Mouse (Mus musculus) CH12.LX (cell line): Measurements from ENCODE around the gene Fam222a. TPM values are rescaled to one million over a fixed set of nuclear protein-coding genes. Genes with fewer than 3 reads are reported as not detected.

ENCODE experiments used
- DNase-seq: peaks from one replicate; pipeline ENCODE4 v3.0.0-alpha.2; 2013; ENCODE audit errors: extremely low read depth
- H3K27ac ChIP-seq: 2 replicates; pipeline ENCODE4 v1.5.1; 2012; ENCODE audit warnings: low read depth, mild to moderate bottlenecking, control low read depth, moderate library complexity; ENCODE audit not compliant: insufficient read depth
- H3K27me3 ChIP-seq: replicated peaks from 2 replicates; pipeline ENCODE3; 2012; ENCODE audit warnings: inconsistent platforms
- H3K36me3 ChIP-seq, 2 experiments: replicated peaks in 1 of 2; 2 replicates each; pipeline versions ENCODE3 to v1.6.1; 2012; ENCODE audit warnings: inconsistent platforms in 1 of 2, low read length in 1 of 2, mild to moderate bottlenecking in 1 of 2, mixed read lengths in 1 of 2, moderate library complexity in 1 of 2; ENCODE audit not compliant: control insufficient read depth in 1 of 2, insufficient read depth in 1 of 2
- H3K4me1 ChIP-seq, 2 experiments: 2 replicates each; pipeline ENCODE4 v1.6.1; 2012; ENCODE audit warnings: inconsistent platforms in 1 of 2, moderate library complexity in 1 of 2; ENCODE audit not compliant: insufficient read depth in 2 of 2, control insufficient read depth in 1 of 2
- H3K4me2 ChIP-seq: 2 replicates; pipeline ENCODE4 v1.6.1; 2012; ENCODE audit warnings: low read depth, mild to moderate bottlenecking, control low read depth; ENCODE audit not compliant: poor library complexity, insufficient read depth, severe bottlenecking
- H3K4me3 ChIP-seq, 3 experiments: fragments of 150-350 bp in 1 of 3; sonication (generic) in 1 of 3; replicated peaks in 1 of 3; 2 replicates each; pipeline versions ENCODE3 to v1.5.1; 2011 to 2012; ENCODE audit warnings: low read depth in 2 of 3, low read length in 2 of 3, mild to moderate bottlenecking in 2 of 3, moderate library complexity in 2 of 3, control low read depth in 1 of 3, improper control_type of control experiment in 1 of 3, inconsistent platforms in 1 of 3, mixed read lengths in 1 of 3; ENCODE audit not compliant: poor library complexity in 1 of 3
- H3K79me2 ChIP-seq: replicated peaks from 2 replicates; pipeline ENCODE4 v1.6.1; 2012; ENCODE audit warnings: mild to moderate bottlenecking, moderate library complexity; ENCODE audit not compliant: control insufficient read depth, poor library complexity, insufficient read depth, severe bottlenecking; ENCODE audit errors: extremely low read depth
- H3K9ac ChIP-seq: 2 replicates; pipeline ENCODE4 v1.6.1; 2012; ENCODE audit warnings: low read depth, mild to moderate bottlenecking, control low read depth, moderate library complexity; ENCODE audit not compliant: insufficient read depth
- H3K9me3 ChIP-seq: replicated peaks from 2 replicates; pipeline ENCODE3; 2012; ENCODE audit warnings: low read length, inconsistent platforms, mixed read lengths
- BHLHE40 ChIP-seq: IDR thresholded peaks from 2 replicates; pipeline ENCODE4 v1.6.1; 2011; ENCODE audit warnings: mild to moderate bottlenecking, low read depth, low read length, improper control_type of control experiment
- CHD1 ChIP-seq: IDR thresholded peaks from 2 replicates; pipeline ENCODE4 v1.6.1; 2012; ENCODE audit warnings: low read depth, low read length, improper control_type of control experiment, inconsistent platforms
- CHD2 ChIP-seq: IDR thresholded peaks from 2 replicates; pipeline ENCODE4 v1.6.1; 2011; ENCODE audit warnings: low read length, improper control_type of control experiment
- E2F4 ChIP-seq: IDR thresholded peaks from 2 replicates; pipeline ENCODE4 v1.6.1; 2011; ENCODE audit warnings: low read depth, low read length, improper control_type of control experiment; ENCODE audit not compliant: insufficient replicate concordance
- EP300 ChIP-seq: IDR thresholded peaks from 2 replicates; pipeline ENCODE4 v1.6.1; 2011; ENCODE audit warnings: low read length, improper control_type of control experiment
- GABPA ChIP-seq: IDR thresholded peaks from 2 replicates; pipeline ENCODE4 v1.6.1; 2012; ENCODE audit warnings: low read depth, low read length, improper control_type of control experiment, inconsistent platforms; ENCODE audit not compliant: insufficient replicate concordance
- HCFC1 ChIP-seq: IDR thresholded peaks from 2 replicates; pipeline ENCODE4 v1.6.1; 2012; ENCODE audit warnings: low read depth, mild to moderate bottlenecking, inconsistent platforms, low read length, improper control_type of control experiment
- IRF4 ChIP-seq: IDR thresholded peaks from 2 replicates; pipeline ENCODE4 v1.6.1; 2014; ENCODE audit warnings: low read depth, mild to moderate bottlenecking, inconsistent platforms, low read length, improper control_type of control experiment
- JUN ChIP-seq: IDR thresholded peaks from 2 replicates; pipeline ENCODE4 v1.6.1; 2011; ENCODE audit warnings: low read depth, mild to moderate bottlenecking, low read length, improper control_type of control experiment, moderate library complexity; ENCODE audit not compliant: insufficient read depth
- JUND ChIP-seq: conservative IDR thresholded peaks from 2 replicates; pipeline ENCODE4 v1.6.1; 2011; ENCODE audit warnings: low read depth, low read length, improper control_type of control experiment
- KAT2A ChIP-seq: IDR thresholded peaks from 2 replicates; pipeline ENCODE4 v1.6.1; 2012; ENCODE audit warnings: low read length, improper control_type of control experiment, inconsistent platforms; ENCODE audit not compliant: insufficient replicate concordance
- MAFK ChIP-seq: IDR thresholded peaks from 2 replicates; pipeline ENCODE4 v1.6.1; 2011; ENCODE audit warnings: low read length, improper control_type of control experiment; ENCODE audit not compliant: insufficient replicate concordance
- MAX ChIP-seq: IDR thresholded peaks from 2 replicates; pipeline ENCODE4 v1.6.1; 2011; ENCODE audit warnings: low read length, improper control_type of control experiment
- MEF2A ChIP-seq: IDR thresholded peaks from 2 replicates; pipeline ENCODE4 v1.6.1; 2014; ENCODE audit warnings: low read depth, mild to moderate bottlenecking, inconsistent platforms, low read length, improper control_type of control experiment, borderline replicate concordance
- MXI1 ChIP-seq: IDR thresholded peaks from 2 replicates; pipeline ENCODE4 v1.6.1; 2011; ENCODE audit warnings: mild to moderate bottlenecking, low read depth, low read length, improper control_type of control experiment
- NELFE ChIP-seq: IDR thresholded peaks from 2 replicates; pipeline ENCODE4 v1.6.1; 2011; ENCODE audit warnings: low read depth, low read length, improper control_type of control experiment
- PAX5 ChIP-seq: IDR thresholded peaks from 2 replicates; pipeline ENCODE4 v1.6.1; 2012; ENCODE audit warnings: low read length, inconsistent platforms, mixed read lengths
- POLR2A ChIP-seq: IDR thresholded peaks from 2 replicates; pipeline ENCODE4 v1.6.1; 2011; ENCODE audit warnings: low read depth, mild to moderate bottlenecking, improper control_type of control experiment, low read length
- POLR2AphosphoS2 ChIP-seq: IDR thresholded peaks from 2 replicates; pipeline ENCODE4 v1.6.1; 2011; ENCODE audit warnings: low read depth, low read length, improper control_type of control experiment
- RAD21 ChIP-seq: IDR thresholded peaks from 2 replicates; pipeline ENCODE4 v1.6.1; 2011; ENCODE audit warnings: low read depth, mild to moderate bottlenecking, low read length, improper control_type of control experiment, moderate library complexity
- RCOR1 ChIP-seq: conservative IDR thresholded peaks from 2 replicates; pipeline ENCODE4 v1.6.1; 2012; ENCODE audit warnings: low read depth, mild to moderate bottlenecking, inconsistent platforms, low read length, improper control_type of control experiment
- SMC3 ChIP-seq: IDR thresholded peaks from 2 replicates; pipeline ENCODE4 v1.6.1; 2011; ENCODE audit warnings: low read depth, low read length, improper control_type of control experiment
- TBP ChIP-seq: conservative IDR thresholded peaks from 2 replicates; pipeline ENCODE4 v1.6.1; 2011; ENCODE audit warnings: low read depth, low read length, improper control_type of control experiment
- UBTF ChIP-seq: IDR thresholded peaks from 2 replicates; pipeline ENCODE4 v1.6.1; 2012; ENCODE audit warnings: low read depth, mild to moderate bottlenecking, inconsistent platforms, low read length, improper control_type of control experiment, moderate library complexity
- USF2 ChIP-seq: conservative IDR thresholded peaks from 2 replicates; pipeline ENCODE4 v1.6.1; 2011; ENCODE audit warnings: low read depth, low read length, improper control_type of control experiment
- ZKSCAN1 ChIP-seq: IDR thresholded peaks from 2 replicates; pipeline ENCODE4 v1.6.1; 2012; ENCODE audit warnings: low read depth, inconsistent platforms, low read length, improper control_type of control experiment, borderline replicate concordance
- ZMIZ1 ChIP-seq: IDR thresholded peaks from 2 replicates; pipeline ENCODE4 v1.6.1; 2012; ENCODE audit warnings: low read depth, mild to moderate bottlenecking, inconsistent platforms, low read length, improper control_type of control experiment
- ZNF384 ChIP-seq: IDR thresholded peaks from 2 replicates; pipeline ENCODE4 v1.6.1; 2012; ENCODE audit warnings: low read depth, low read length, improper control_type of control experiment, inconsistent platforms
- dilution Hi-C: fragments of 300-500 bp; cut with MboI; formaldehyde crosslinking; loops from 2 replicates; pipeline ENCODE4 v1.14.3; 2020; ENCODE audit warnings: low sequenced_read_pairs; ENCODE audit not compliant: extremely low pct_unique_long_range_greater_than_20kb, extremely low pct_ligation_motif_present
- in situ Hi-C: fragments of 300-500 bp; cut with MboI; formaldehyde crosslinking; loops from 3 replicates; pipeline ENCODE4 v1.14.3; 2019; ENCODE audit warnings: low sequenced_read_pairs, low pct_ligation_motif_present, low pct_unique_long_range_greater_than_20kb, mixed read lengths
- polyA plus RNA-seq: library from polyadenylated mRNA; unstranded; fragments of >175 nt; gene quantifications from 2 replicates; pipeline ENCODE4 v1.2.1, GENCODE M21; 2012; ENCODE audit warnings: low read depth; ENCODE audit not compliant: insufficient read length
- total RNA-seq, 2 experiments: library from RNA; depleted of rRNA; stranded (reverse); fragments of 300-350 nt in 1 of 2; fragments of >200 nt in 1 of 2; gene quantifications; 2 replicates each; pipeline ENCODE4 v1.2.3; 2012 to 2014

The Fam222a gene
- total and polyA plus RNA-seq, 3 experiments, result 0.13 TPM; not detected in 2

DNA sequence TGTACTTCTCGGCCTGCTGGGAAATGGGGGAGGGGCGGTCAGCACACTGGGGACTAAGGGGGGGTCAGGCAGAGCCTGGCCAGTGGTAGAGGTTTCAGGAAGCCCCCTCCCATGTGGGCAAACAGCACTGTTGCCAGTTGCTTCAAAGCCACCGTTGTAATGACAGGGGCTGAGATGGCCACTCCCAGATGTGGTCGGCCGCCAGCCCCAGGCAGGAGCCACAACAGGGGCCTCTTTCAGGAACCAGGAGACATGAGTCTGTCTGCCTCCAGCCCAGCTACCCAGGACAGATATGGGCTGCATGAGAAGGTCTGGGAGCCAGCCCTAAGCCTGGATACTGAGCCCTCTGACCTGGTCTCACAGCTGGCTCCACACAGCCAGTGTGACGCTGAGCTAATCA, 77.1 kb downstream of the Fam222a start:
- H3K4me2 ChIP-seq, result no peak overlapping the region
- H3K79me2 ChIP-seq, result no peaks in the 10 kb centered on the region
- H3K9me3 ChIP-seq, result no peaks in the 10 kb centered on the region
- H3K36me3 ChIP-seq, result no peaks in the 10 kb centered on the region
- dilution Hi-C loops (no loop called here), in situ Hi-C loops (no loop called here)
- H3K27ac ChIP-seq, result no peak overlapping the region
- H3K4me3 ChIP-seq, result no peak overlapping the region
- H3K9ac ChIP-seq, result no peak overlapping the region
- no peak for TF ChIP-seq NELFE
- TF ChIP-seq TBP, result no peak
- no peak for TF ChIP-seq KAT2A
- TF ChIP-seq MAX, result no peak
- no peak for TF ChIP-seq UBTF
- no peak for TF ChIP-seq GABPA
- TF ChIP-seq USF2, result no peak
- no peak for TF ChIP-seq MEF2A
- TF ChIP-seq PAX5, result no peak
- TF ChIP-seq ZKSCAN1, result no peak
- no peak for TF ChIP-seq IRF4
- no peak for TF ChIP-seq RCOR1
- no peak for TF ChIP-seq ZMIZ1
- TF ChIP-seq RAD21, result no peak
- no peak for TF ChIP-seq CHD1
- no peak for TF ChIP-seq POLR2A
- TF ChIP-seq BHLHE40, result no peak
- TF ChIP-seq MXI1, result no peak
- peaks cover 0 to 23% of the 10 kb centered on the region in 2 experiments; a peak in 2 of 4 replicates for H3K4me1 ChIP-seq
- DNase-seq, result no peak
- H3K27me3 ChIP-seq, result peaks cover 12% of the 10 kb centered on the region

DNA sequence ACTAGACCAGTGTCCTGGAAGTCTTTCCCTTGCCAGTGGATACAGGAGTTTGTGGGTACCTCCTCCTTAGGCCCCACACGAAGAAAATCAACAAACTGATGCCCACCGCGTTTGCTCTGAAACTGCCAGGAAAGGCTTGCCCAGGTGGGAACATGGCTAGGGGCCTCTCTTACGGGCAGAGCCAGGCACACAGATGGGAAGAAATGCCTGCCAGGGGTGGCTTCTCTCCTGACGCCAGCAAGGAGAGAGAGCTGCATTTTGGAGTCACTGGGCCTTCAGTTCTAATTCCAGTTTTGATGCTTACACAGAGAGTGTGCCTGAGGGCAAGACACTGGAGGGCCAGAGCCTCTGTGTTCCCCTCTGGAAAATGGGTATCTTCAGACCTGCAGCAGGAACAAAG, 78.1 kb downstream of the Fam222a start:
- H3K4me3 ChIP-seq, result no peak overlapping the region
- no peaks in the 10 kb centered on the region for H3K36me3 ChIP-seq
- H3K9me3 ChIP-seq, result no peaks in the 10 kb centered on the region
- H3K27ac ChIP-seq, result no peak overlapping the region
- peaks cover 9% of the 10 kb centered on the region for H3K27me3 ChIP-seq
- TF ChIP-seq CHD2, result no peak
- no peak for TF ChIP-seq EP300
- no peak for TF ChIP-seq ZNF384
- no peak for TF ChIP-seq NELFE
- no peak for TF ChIP-seq JUND
- no peak for TF ChIP-seq MAX
- TF ChIP-seq JUN, result no peak
- no peak for TF ChIP-seq SMC3
- no peak for TF ChIP-seq HCFC1
- no peak for TF ChIP-seq POLR2AphosphoS2
- no peak for TF ChIP-seq MAFK
- TF ChIP-seq MXI1, result no peak
- no peak for TF ChIP-seq UBTF
- no peak for TF ChIP-seq GABPA
- no peak for TF ChIP-seq E2F4
- peaks cover under 1 to 24% of the 10 kb centered on the region in 2 experiments for H3K4me1 ChIP-seq
- dilution Hi-C loops, result no loop called here
- no peak overlapping the region for H3K9ac ChIP-seq
- DNase-seq, result no peak
- in situ Hi-C loops, result no loop called here
- H3K79me2 ChIP-seq, result no peaks in the 10 kb centered on the region
- no peak overlapping the region for H3K4me2 ChIP-seq
